Mouse (Mus musculus) stomach, postnatal 0 days (tissue): ENCODE measurements around the gene Hdac4. TPM values are rescaled to one million over a fixed set of nuclear protein-coding genes. Genes with fewer than 3 reads are reported as not detected.

Source experiments
- ATAC-seq: fragments of 200-750 bp; cut with Nextera tagmentation; 2 replicates; pipeline ENCODE4 v1.8.0; 2017; ENCODE audit not compliant: low FRiP score, low TSS enrichment
- DNase-seq: peaks from one replicate; pipeline ENCODE4 v3.0.0-alpha.2; 2016; ENCODE audit warnings: low spot score
- H3K27ac ChIP-seq: fragments of 300-500 bp; sonication (generic); replicated peaks from 2 replicates; pipeline ENCODE4 v1.5.1; 2014; ENCODE audit warnings: mild to moderate bottlenecking, control low read depth
- H3K27me3 ChIP-seq: fragments of 300-500 bp; sonication (generic); 2 replicates; pipeline ENCODE4 v1.6.1; 2014; ENCODE audit warnings: low read length; ENCODE audit not compliant: control insufficient read depth, insufficient read depth
- H3K36me3 ChIP-seq: fragments of 300-500 bp; sonication (generic); 2 replicates; pipeline ENCODE4 v1.6.1; 2014; ENCODE audit warnings: low read length, mixed read lengths; ENCODE audit not compliant: control insufficient read depth, insufficient read depth
- H3K4me1 ChIP-seq: fragments of 300-500 bp; sonication (generic); replicated peaks from 2 replicates; pipeline ENCODE4 v1.6.1; 2014; ENCODE audit warnings: antibody characterized with exemption; ENCODE audit not compliant: control insufficient read depth, insufficient read depth
- H3K4me2 ChIP-seq: fragments of 300-500 bp; sonication (generic); replicated peaks from 2 replicates; pipeline ENCODE4 v1.6.1; 2014; ENCODE audit warnings: low read depth, mild to moderate bottlenecking, control low read depth, moderate library complexity
- H3K4me3 ChIP-seq: fragments of 300-500 bp; sonication (generic); 2 replicates; pipeline ENCODE4 v1.5.1; 2014; ENCODE audit warnings: low read depth, low read length, control low read depth
- H3K9ac ChIP-seq: fragments of 300-500 bp; sonication (generic); 2 replicates; pipeline ENCODE4 v1.6.1; 2014; ENCODE audit warnings: mild to moderate bottlenecking, low read length, control low read depth, mixed read lengths
- H3K9me3 ChIP-seq: fragments of 300-500 bp; sonication (generic); 2 replicates; pipeline ENCODE4 v1.6.1; 2016; ENCODE audit warnings: low read length; ENCODE audit not compliant: control insufficient read depth
- CTCF ChIP-seq: IDR thresholded peaks from 2 replicates; pipeline ENCODE4 v1.5.1; 2016; ENCODE audit warnings: antibody characterized with exemption, low read depth, mild to moderate bottlenecking, moderate library complexity
- EP300 ChIP-seq: optimal IDR thresholded peaks from 2 replicates; pipeline ENCODE3; 2016; ENCODE audit warnings: antibody characterized with exemption
- WGBS: fragments of 180-500 bp; shearing (Covaris S2); extraction: QIAGEN DNeasy Blood & Tissue Kit; methylation state at CpG from one replicate; pipeline ENCODE4 v1.1.7; 2014; 5-methylcytosine and 5-hydroxymethylcytosine counted together
- polyA plus RNA-seq: library from polyadenylated mRNA; unstranded; fragments of >200 nt; fragmentation: Nextera tagmentation; extraction: Ambion mirVana; gene quantifications from 2 replicates; pipeline ENCODE4 v1.2.1, GENCODE M21; 2015

The Hdac4 gene
- polyA plus RNA-seq, 1 experiment from 2014 or later, result 10.9 TPM

GRCm38 (mm10) chr1:92104718-92105117, 90.8 kb downstream of the Hdac4 start:
- TF ChIP-seq EP300 (no peak), CTCF (no peak)
- Histone ChIP-seq H3K4me3 (no peak overlapping the region), H3K9ac (no peak overlapping the region), H3K4me1 (0 out of 2 replicates have a peak, but pooled peaks cover 2% of the 10 kb centered on the region), H3K9me3 (no peaks in the 10 kb centered on the region), H3K27ac (no peak overlapping the region), H3K4me2 (no peak overlapping the region), H3K36me3 (no peaks in the 10 kb centered on the region), H3K27me3 (no peaks in the 10 kb centered on the region)
- 68% methylated on average over 3 of the region's 3 CpGs for WGBS
- ATAC-seq, result no peak
- DNase-seq, result no peak

GRCm38 (mm10) chr1:92103971-92104370, 91.5 kb downstream of the Hdac4 start:
- no peaks in the 10 kb centered on the region for H3K27me3 ChIP-seq
- H3K4me1 ChIP-seq, result 0 out of 2 replicates have a peak, but pooled peaks cover 5% of the 10 kb centered on the region
- H3K36me3 ChIP-seq, result no peaks in the 10 kb centered on the region
- no peak for TF ChIP-seq EP300
- TF ChIP-seq CTCF, result no peak
- DNase-seq, result no peak
- no peak overlapping the region for H3K4me2 ChIP-seq
- no peak for ATAC-seq
- no peaks in the 10 kb centered on the region for H3K9me3 ChIP-seq
- no peak overlapping the region for H3K27ac ChIP-seq
- no peak overlapping the region for H3K4me3 ChIP-seq
- H3K9ac ChIP-seq, result no peak overlapping the region

GRCm38 (mm10) chr1:92103377-92103776, 92.1 kb downstream of the Hdac4 start:
- WGBS, result 69% methylated on average over 3 of the region's 3 CpGs
- H3K9me3 ChIP-seq, result no peaks in the 10 kb centered on the region
- H3K4me3 ChIP-seq, result no peak overlapping the region
- no peak overlapping the region for H3K27ac ChIP-seq
- H3K9ac ChIP-seq, result no peak overlapping the region
- no peak for TF ChIP-seq EP300
- TF ChIP-seq CTCF, result no peak
- no peaks in the 10 kb centered on the region for H3K27me3 ChIP-seq
- H3K36me3 ChIP-seq, result no peaks in the 10 kb centered on the region
- 0 out of 2 replicates have a peak, but pooled peaks cover 5% of the 10 kb centered on the region for H3K4me1 ChIP-seq
- DNase-seq (no peak), ATAC-seq (no peak)
- H3K4me2 ChIP-seq, result no peak overlapping the region

- TF ChIP-seq EP300 (no peak), CTCF (no peak)
- Histone ChIP-seq H3K9me3 (no peaks in the 10 kb centered on the region), H3K27me3 (no peaks in the 10 kb centered on the region), H3K27ac (no peak overlapping the region), H3K4me2 (no peak overlapping the region), H3K4me3 (no peak overlapping the region), H3K9ac (no peak overlapping the region), H3K36me3 (no peaks in the 10 kb centered on the region), H3K4me1 (0 out of 2 replicates have a peak, but pooled peaks cover 5% of the 10 kb centered on the region)
- DNase-seq (no peak), ATAC-seq (no peak)
- 100% methylated on average over 1 of the region's 1 CpGs for WGBS
Observed at GRCm38 (mm10) chr1:92102825-92103224, 92.7 kb downstream of the Hdac4 start.

- 51% methylated on average over 4 of the region's 4 CpGs for WGBS
- ATAC-seq, result 0 out of 2 replicates have a peak, but pooled peaks have one; percentile 18
- H3K27ac ChIP-seq, result no peak overlapping the region
Observed at GRCm38 (mm10) chr1:92100371-92100891, 95.1 kb downstream of the Hdac4 start.

GRCm38 (mm10) chr1:92099964-92100363, 95.5 kb downstream of the Hdac4 start:
- Histone ChIP-seq H3K4me2 (no peak overlapping the region), H3K27me3 (no peaks in the 10 kb centered on the region), H3K36me3 (no peaks in the 10 kb centered on the region), H3K9ac (no peak overlapping the region), H3K4me3 (no peak overlapping the region), H3K27ac (no peak overlapping the region), H3K4me1 (0 out of 2 replicates have a peak, but pooled peaks cover 5% of the 10 kb centered on the region), H3K9me3 (no peaks in the 10 kb centered on the region)
- DNase-seq (no peak), ATAC-seq (no peak)
- 76% methylated on average over 4 of the region's 4 CpGs for WGBS
- no peak for TF ChIP-seq CTCF
- TF ChIP-seq EP300, result no peak

More at GRCm38 (mm10) chr1:92100371-92100891, 95.1 kb downstream of the Hdac4 start:
- no peak overlapping the region for H3K4me3 ChIP-seq
- 0 out of 2 replicates have a peak, but pooled peaks cover 5% of the 10 kb centered on the region for H3K4me1 ChIP-seq
- H3K9ac ChIP-seq, result no peak overlapping the region
- no peaks in the 10 kb centered on the region for H3K27me3 ChIP-seq
- no peak overlapping the region for H3K4me2 ChIP-seq
- H3K9me3 ChIP-seq, result no peaks in the 10 kb centered on the region
- DNase-seq, result no peak
- TF ChIP-seq CTCF (no peak), EP300 (no peak)
- H3K36me3 ChIP-seq, result no peaks in the 10 kb centered on the region
